Mouse (Mus musculus): ENCODE data around the gene Ltb.
A peak's percentile ranks its signal among the peaks of the same experiment; 100 is the strongest.

The Ltb gene

GRCm38 (mm10) chr17:35165451-35166155 is 28.6 kb upstream of the Ltb start:
- no peak for DNase-seq (ENCODE audit: low spot score)

GRCm38 (mm10) chr17:35166352-35167035 is 27.7 kb upstream of the Ltb start:
- DNase-seq (ENCODE audit: low spot score): peak; percentile 87

GRCm38 (mm10) chr17:35167794-35168193 is 26.4 kb upstream of the Ltb start:
- DNase-seq (ENCODE audit: low spot score): no peak

GRCm38 (mm10) chr17:35168541-35169207 is 25.6 kb upstream of the Ltb start:
- peak; percentile 79 for DNase-seq (ENCODE audit: low spot score)

- DNase-seq (ENCODE audit: low spot score): no peak
Measured at GRCm38 (mm10) chr17:35172445-35173234, 21.6 kb upstream of the Ltb start.

- no peak for DNase-seq (ENCODE audit: low spot score)
Measured at GRCm38 (mm10) chr17:35173329-35173728, 20.9 kb upstream of the Ltb start.

GRCm38 (mm10) chr17:35174201-35174977 is 19.9 kb upstream of the Ltb start:
- no peak for DNase-seq (ENCODE audit: low spot score)

- DNase-seq (ENCODE audit: low spot score): no peak
Measured at GRCm38 (mm10) chr17:35175382-35175781, 18.9 kb upstream of the Ltb start.

- no peak for DNase-seq (ENCODE audit: low spot score)
Measured at GRCm38 (mm10) chr17:35175968-35176367, 18.3 kb upstream of the Ltb start, which contains the start of gene Aif1. TSS of gene Aif1 (minus strand) at chr17:35176068.

GRCm38 (mm10) chr17:35178528-35178927 is 15.7 kb upstream of the Ltb start:
- peak; percentile 85 for DNase-seq (ENCODE audit: low spot score)

- no peak for DNase-seq (ENCODE audit: low spot score)
Measured at GRCm38 (mm10) chr17:35180093-35180492, 14.1 kb upstream of the Ltb start.

- peak; percentile 83 for DNase-seq (ENCODE audit: low spot score)
Measured at GRCm38 (mm10) chr17:35185639-35186611, 8.3 kb upstream of the Ltb start.

- peak; percentile 48 for DNase-seq (ENCODE audit: low spot score)
Measured at GRCm38 (mm10) chr17:35186681-35187080, 7.6 kb upstream of the Ltb start.

GRCm38 (mm10) chr17:35187345-35187744 is 6.9 kb upstream of the Ltb start:
- no peak for DNase-seq (ENCODE audit: low spot score)

GRCm38 (mm10) chr17:35187959-35188610 is 6.2 kb upstream of the Ltb start, which contains the start of gene Lst1:
TSS of gene Lst1 (minus strand) at chr17:35188439.
- DNase-seq (ENCODE audit: low spot score): no peak

GRCm38 (mm10) chr17:35189186-35189585 is 5.1 kb upstream of the Ltb start:
- no peak for DNase-seq (ENCODE audit: low spot score)

GRCm38 (mm10) chr17:35190096-35190495 is 4.1 kb upstream of the Ltb start:
- DNase-seq (ENCODE audit: low spot score): no peak

GRCm38 (mm10) chr17:35191723-35192122 is 2.5 kb upstream of the Ltb start:
- DNase-seq (ENCODE audit: low spot score): no peak

- DNase-seq (ENCODE audit: low spot score): no peak
Measured at GRCm38 (mm10) chr17:35192924-35193323, 1.3 kb upstream of the Ltb start.

All from embryo, embryonic 10 days (tissue).